Mouse (Mus musculus) ES-Bruce4 (cell line): ENCODE measurements at regions not wholly inside any gene's neighbourhood (a gene's known extent, or its start where the extent isn't known, plus 50 kb on each side); places are given as distances from the start of the nearest gene placed in this dataset.

ENCODE experiments used
- H3K27ac ChIP-seq: 2 replicates; pipeline ENCODE4 v1.5.1; 2012; ENCODE audit warnings: low read length, inconsistent platforms; ENCODE audit not compliant: insufficient read depth
- H3K27me3 ChIP-seq: 2 replicates; pipeline ENCODE4 v1.6.1; 2012; ENCODE audit warnings: mild to moderate bottlenecking, low read length, inconsistent platforms; ENCODE audit not compliant: control insufficient read depth, poor library complexity, insufficient read depth, severe bottlenecking
- H3K36me3 ChIP-seq: 2 replicates; pipeline ENCODE4 v1.6.1; 2012; ENCODE audit warnings: inconsistent platforms, mild to moderate bottlenecking, low read length, moderate library complexity; ENCODE audit not compliant: control insufficient read depth, poor library complexity, insufficient read depth, severe bottlenecking
- H3K4me1 ChIP-seq: one replicate; pipeline ENCODE4 v1.8.1; 2011; ENCODE audit warnings: low read length; ENCODE audit not compliant: control insufficient read depth, insufficient read depth
- H3K4me3 ChIP-seq: 2 replicates; pipeline ENCODE4 v1.5.1; 2011; ENCODE audit warnings: low read depth, mild to moderate bottlenecking, low read length
- H3K9ac ChIP-seq: 2 replicates; pipeline ENCODE4 v1.6.1; 2012; ENCODE audit warnings: low read depth, mild to moderate bottlenecking, inconsistent platforms; ENCODE audit not compliant: poor library complexity, severe bottlenecking
- H3K9me3 ChIP-seq: replicated peaks from 2 replicates; pipeline ENCODE4 v1.6.1; 2012; ENCODE audit warnings: mild to moderate bottlenecking, low read length, inconsistent platforms; ENCODE audit not compliant: control insufficient read depth, poor library complexity, insufficient read depth, severe bottlenecking
- CTCF ChIP-seq: IDR thresholded peaks from one replicate; pipeline ENCODE4 v1.8.1; 2011; ENCODE audit warnings: low read depth, low read length
- EP300 ChIP-seq: IDR thresholded peaks from 2 replicates; pipeline ENCODE4 v1.6.1; 2011; ENCODE audit warnings: low read depth, low read length; ENCODE audit not compliant: insufficient read depth
- POLR2A ChIP-seq: IDR thresholded peaks from one replicate; pipeline ENCODE4 v1.8.1; 2011; ENCODE audit warnings: low read length; ENCODE audit not compliant: insufficient read depth

DNA sequence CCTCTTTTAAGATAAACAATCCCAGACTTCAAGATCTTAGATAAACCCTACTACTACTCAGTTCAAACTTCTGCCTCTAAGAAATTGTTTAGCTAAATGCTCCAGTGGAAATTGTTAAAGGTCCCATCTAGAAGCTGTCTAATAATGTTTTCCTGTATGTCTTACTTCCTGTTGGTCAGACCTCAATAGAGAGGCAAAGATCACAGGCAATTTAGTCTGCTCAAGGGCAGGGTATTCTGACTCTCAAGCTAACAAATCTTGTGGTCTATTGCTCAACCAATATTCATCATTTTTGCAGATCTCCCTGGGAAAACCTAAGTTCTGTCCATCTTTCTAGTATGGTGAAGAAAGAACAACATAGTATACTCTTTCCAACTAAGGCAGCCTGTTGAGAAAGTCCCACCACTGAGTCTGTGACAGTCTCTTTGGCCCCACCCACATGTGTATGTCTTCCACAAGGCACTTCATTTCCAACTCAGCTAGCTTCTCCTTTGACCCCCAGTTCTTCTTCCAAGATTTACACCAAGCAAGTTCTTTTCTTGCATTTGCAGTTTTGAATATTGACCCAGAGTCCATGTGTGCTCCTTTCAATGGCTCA lies 126.2 kb upstream of the Klf6 start:
- Histone ChIP-seq H3K36me3 (no peaks in the 10 kb centered on the region), H3K9me3 (no peaks in the 10 kb centered on the region), H3K4me1 (no peaks in the 10 kb centered on the region), H3K9ac (no peak overlapping the region), H3K27me3 (no peaks in the 10 kb centered on the region), H3K27ac (no peak overlapping the region), H3K4me3 (no peak overlapping the region)
- no peak for TF ChIP-seq POLR2A
- no peak for TF ChIP-seq CTCF
- TF ChIP-seq EP300 = no peak

DNA sequence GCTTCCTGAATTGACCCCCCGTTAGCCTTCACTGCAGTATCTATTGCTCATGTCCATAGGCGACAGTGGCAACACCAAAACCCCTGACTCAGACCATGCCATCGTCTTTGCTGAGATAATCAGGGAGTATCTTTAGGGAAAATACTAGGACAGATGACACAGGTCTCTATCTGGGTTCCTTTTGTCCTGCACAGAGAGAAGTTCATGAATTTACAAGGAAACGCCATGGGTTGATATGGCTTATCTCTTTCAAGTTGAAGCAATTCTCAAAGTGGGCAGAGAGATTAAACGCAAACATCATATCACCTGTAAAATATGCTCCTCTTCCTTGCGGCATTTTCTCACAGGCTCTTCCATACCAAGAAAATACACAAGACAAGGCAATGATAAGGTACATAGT lies 124.8 kb upstream of the Klf6 start:
- no peak overlapping the region for H3K9ac ChIP-seq
- H3K4me3 ChIP-seq = no peak overlapping the region
- no peaks in the 10 kb centered on the region for H3K27me3 ChIP-seq
- no peaks in the 10 kb centered on the region for H3K36me3 ChIP-seq
- TF ChIP-seq EP300 (no peak), CTCF (no peak)
- H3K27ac ChIP-seq = no peak overlapping the region
- H3K4me1 ChIP-seq = no peaks in the 10 kb centered on the region
- no peaks in the 10 kb centered on the region for H3K9me3 ChIP-seq

DNA sequence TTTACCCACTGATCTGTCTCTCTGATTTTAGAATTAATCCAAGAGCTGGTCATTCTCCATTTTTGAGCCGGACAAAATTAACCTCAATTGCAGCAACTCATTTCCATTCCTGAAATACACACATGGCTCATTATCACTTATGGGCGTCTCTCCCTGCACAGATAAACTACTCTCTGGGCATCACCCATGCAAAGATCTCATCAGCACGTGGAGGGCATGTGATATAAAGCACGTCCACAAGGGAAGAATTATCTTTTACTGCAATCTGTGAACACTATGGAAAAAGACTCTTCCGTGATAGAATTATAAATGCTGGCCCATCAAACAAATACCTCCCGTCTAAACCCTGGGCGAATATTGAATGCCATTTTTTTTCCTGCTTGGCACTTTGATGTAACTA lies 124.1 kb upstream of the Klf6 start:
- Histone ChIP-seq H3K27me3 (no peaks in the 10 kb centered on the region), H3K9me3 (no peaks in the 10 kb centered on the region), H3K9ac (no peak overlapping the region), H3K4me1 (no peaks in the 10 kb centered on the region), H3K27ac (no peak overlapping the region), H3K36me3 (no peaks in the 10 kb centered on the region), H3K4me3 (no peak overlapping the region)
- no peak for TF ChIP-seq EP300
- no peak for TF ChIP-seq POLR2A
- TF ChIP-seq CTCF = no peak

DNA sequence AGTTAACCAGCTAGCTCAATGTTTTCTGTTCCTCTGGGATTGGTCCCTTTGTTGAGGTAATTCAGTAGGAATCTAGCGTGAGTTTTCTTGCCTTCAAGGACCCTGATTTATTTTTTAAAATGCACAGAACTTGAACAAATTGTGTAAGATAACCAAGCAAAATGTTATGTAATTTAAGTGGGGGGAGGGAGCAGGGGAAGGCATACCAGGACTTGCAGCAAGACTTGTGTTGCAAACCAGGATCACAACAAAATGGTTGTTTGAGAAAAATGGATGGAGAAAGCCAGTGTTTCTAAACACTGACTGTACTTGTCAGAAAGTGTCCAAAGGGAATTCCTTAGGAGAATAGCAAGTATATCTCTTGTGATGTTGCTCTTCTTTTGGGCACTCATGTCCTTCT lies 120.5 kb upstream of the Klf6 start:
- H3K27ac ChIP-seq = no peak overlapping the region
- 0 out of 2 replicates have a peak, but pooled peaks cover 2% of the 10 kb centered on the region for H3K9me3 ChIP-seq
- no peaks in the 10 kb centered on the region for H3K4me1 ChIP-seq
- TF ChIP-seq CTCF (no peak), POLR2A (no peak)
- no peaks in the 10 kb centered on the region for H3K36me3 ChIP-seq
- H3K27me3 ChIP-seq = no peaks in the 10 kb centered on the region
- no peak overlapping the region for H3K9ac ChIP-seq
- H3K4me3 ChIP-seq = no peak overlapping the region

DNA sequence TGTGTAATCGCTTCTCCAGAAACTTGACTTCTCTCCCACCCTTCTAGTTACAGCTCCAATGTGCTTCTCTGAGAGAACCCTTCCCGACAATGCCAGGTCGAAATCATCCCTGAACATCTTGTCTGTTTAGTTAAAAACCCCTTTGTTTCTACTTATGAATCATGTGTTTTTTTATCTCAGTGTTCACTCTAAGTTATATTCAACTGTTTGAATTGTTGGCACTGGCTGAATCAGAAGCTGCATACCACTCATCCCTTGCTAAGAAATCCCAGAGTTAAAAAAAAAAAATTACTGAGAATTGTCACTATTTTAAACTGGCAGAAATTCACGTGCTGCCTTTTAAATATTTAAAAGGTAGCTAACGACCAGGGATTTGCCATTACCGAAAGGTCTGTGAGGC lies 116.3 kb upstream of the Klf6 start:
- Histone ChIP-seq H3K9ac (no peak overlapping the region), H3K4me3 (no peak overlapping the region), H3K27me3 (no peaks in the 10 kb centered on the region), H3K9me3 (0 out of 2 replicates have a peak, but pooled peaks cover 2% of the 10 kb centered on the region), H3K27ac (no peak overlapping the region), H3K4me1 (no peaks in the 10 kb centered on the region), H3K36me3 (no peaks in the 10 kb centered on the region)
- TF ChIP-seq POLR2A (no peak), EP300 (no peak), CTCF (no peak)

DNA sequence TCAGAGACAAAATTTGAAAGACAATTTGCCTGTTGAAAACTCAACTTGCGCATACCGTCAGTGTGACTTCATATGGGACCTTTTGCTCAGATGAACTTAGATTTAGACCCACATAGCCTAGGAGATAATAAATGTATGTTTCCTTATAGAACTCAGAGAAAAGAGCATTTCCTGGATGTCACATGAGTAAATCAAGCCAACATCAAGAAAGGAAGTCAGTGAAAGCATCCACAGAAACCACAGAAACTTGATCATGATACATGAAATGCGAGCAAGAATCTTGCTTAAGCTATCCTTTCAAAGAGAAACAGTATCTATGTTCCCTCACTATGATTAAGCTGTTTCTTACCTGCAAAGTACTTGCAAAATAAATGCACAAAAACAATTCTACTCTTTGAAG lies 104.1 kb upstream of the Klf6 start:
- no peak overlapping the region for H3K27ac ChIP-seq
- H3K4me3 ChIP-seq = no peak overlapping the region
- no peak overlapping the region for H3K9ac ChIP-seq
- TF ChIP-seq CTCF = no peak
- TF ChIP-seq EP300 = no peak
- TF ChIP-seq POLR2A = no peak
- H3K36me3 ChIP-seq = no peaks in the 10 kb centered on the region
- H3K9me3 ChIP-seq = no peaks in the 10 kb centered on the region
- H3K4me1 ChIP-seq = no peaks in the 10 kb centered on the region
- H3K27me3 ChIP-seq = no peaks in the 10 kb centered on the region

DNA sequence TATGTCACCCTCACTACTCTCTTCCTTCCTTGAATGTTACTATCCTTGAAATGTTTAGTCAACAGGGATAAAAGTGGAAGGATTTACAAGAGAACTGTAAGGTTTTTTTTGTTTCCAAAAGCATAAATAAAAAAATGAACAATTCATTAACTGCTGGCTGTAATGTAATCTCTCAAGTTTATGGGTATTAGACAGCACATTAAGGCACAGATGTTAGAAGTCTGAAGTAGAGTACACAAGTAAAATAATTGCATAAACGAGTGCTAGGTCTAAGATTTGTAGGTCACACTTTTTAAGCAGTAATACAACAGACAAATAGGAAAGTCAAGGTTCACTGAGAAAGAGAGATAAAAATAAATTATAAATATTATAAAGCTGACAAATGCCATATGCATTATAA lies 103.3 kb upstream of the Klf6 start:
- H3K27ac ChIP-seq = no peak overlapping the region
- no peaks in the 10 kb centered on the region for H3K9me3 ChIP-seq
- H3K27me3 ChIP-seq = no peaks in the 10 kb centered on the region
- H3K4me1 ChIP-seq = no peaks in the 10 kb centered on the region
- no peaks in the 10 kb centered on the region for H3K36me3 ChIP-seq
- H3K4me3 ChIP-seq = no peak overlapping the region
- H3K9ac ChIP-seq = no peak overlapping the region
- TF ChIP-seq CTCF (no peak), EP300 (no peak), POLR2A (no peak)
